Mouse (Mus musculus) embryonic facial prominence, embryonic 15.5 days (tissue): ENCODE results near the gene Npas4. TPM values are rescaled to one million over a fixed set of nuclear protein-coding genes. Genes with fewer than 3 reads are reported as not detected.
"Not testable (repeated sequence)": the region's sequence is repeated elsewhere in the genome, so short reads cannot be mapped to it uniquely, and the experiment has no call there.

Source experiments
- ATAC-seq: fragments of 200-750 bp; cut with Nextera tagmentation; 2 replicates; pipeline ENCODE4 v1.8.0; 2017; ENCODE audit warnings: low read depth, moderate TSS enrichment; ENCODE audit not compliant: insufficient number of reproducible peaks, low FRiP score, low TSS enrichment
- H3K27ac ChIP-seq: fragments of 300-500 bp; sonication (generic); replicated peaks from 2 replicates; pipeline ENCODE4 v1.5.1; 2015; ENCODE audit warnings: mild to moderate bottlenecking, inconsistent platforms
- H3K27me3 ChIP-seq: fragments of 300-500 bp; sonication (generic); 2 replicates; pipeline ENCODE4 v1.6.1; 2015; ENCODE audit warnings: inconsistent platforms
- H3K36me3 ChIP-seq: fragments of 300-500 bp; sonication (generic); 2 replicates; pipeline ENCODE4 v1.6.1; 2015; ENCODE audit warnings: mild to moderate bottlenecking, inconsistent platforms
- H3K4me1 ChIP-seq: fragments of 300-500 bp; sonication (generic); 2 replicates; pipeline ENCODE4 v1.6.1; 2015; ENCODE audit warnings: inconsistent platforms
- H3K4me2 ChIP-seq: fragments of 300-500 bp; sonication (generic); replicated peaks from 2 replicates; pipeline ENCODE4 v1.6.1; 2015; ENCODE audit warnings: mild to moderate bottlenecking, inconsistent platforms
- H3K4me3 ChIP-seq: fragments of 300-500 bp; sonication (generic); replicated peaks from 2 replicates; pipeline ENCODE4 v1.5.1; 2015; ENCODE audit warnings: mild to moderate bottlenecking, inconsistent platforms
- H3K9ac ChIP-seq: fragments of 300-500 bp; sonication (generic); 2 replicates; pipeline ENCODE4 v1.6.1; 2015; ENCODE audit warnings: inconsistent platforms
- H3K9me3 ChIP-seq: fragments of 300-500 bp; sonication (generic); replicated peaks from 2 replicates; pipeline ENCODE4 v1.6.1; 2016; ENCODE audit warnings: inconsistent platforms
- WGBS: fragments of 180-500 bp; shearing (Covaris S2); methylation state at CpG from one replicate; pipeline ENCODE4 v1.1.7; 2015; 5-methylcytosine and 5-hydroxymethylcytosine counted together
- polyA plus RNA-seq: library from polyadenylated mRNA; unstranded; fragments of >200 nt; fragmentation: Nextera tagmentation; extraction: Ambion mirVana; gene quantifications from 2 replicates; pipeline ENCODE4 v1.2.1, GENCODE M21; 2015

The Npas4 gene
- polyA plus RNA-seq, 1 experiment from 2014 or later: not detected

DNA sequence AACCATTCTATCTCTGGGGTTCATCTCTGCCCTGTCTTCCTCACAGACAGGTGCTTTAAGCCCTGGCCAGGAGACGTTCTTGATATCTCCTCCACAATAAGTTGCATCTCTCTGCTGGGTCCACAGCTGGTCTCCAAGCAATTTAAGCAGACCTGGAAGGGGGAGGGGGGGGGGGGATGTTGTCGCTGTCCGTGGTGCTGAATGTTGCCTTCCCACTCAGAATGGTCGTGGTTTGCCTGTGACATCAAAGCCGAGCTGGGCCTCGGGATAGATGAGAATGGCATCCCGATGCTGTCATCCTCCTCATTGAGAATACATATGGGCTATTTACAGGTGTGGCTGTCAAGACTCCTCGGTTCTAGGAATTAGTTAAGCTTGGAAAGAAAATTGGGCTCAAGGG lies 2.3 kb upstream of the Npas4 start:
- Histone ChIP-seq H3K36me3 (no peaks in the 10 kb centered on the region), H3K27me3 (peaks cover 53% of the 10 kb centered on the region), H3K27ac (no peak overlapping the region), H3K4me1 (peaks cover 5% of the 10 kb centered on the region), H3K9ac (no peak overlapping the region), H3K4me3 (no peak overlapping the region), H3K9me3 (no peaks in the 10 kb centered on the region), H3K4me2 (no peak overlapping the region)
- no peak for ATAC-seq
- 11% methylated on average over 8 of the region's 8 CpGs for WGBS

- no peak overlapping the region for H3K9ac ChIP-seq
- no peak overlapping the region for H3K4me3 ChIP-seq
- 0 out of 2 replicates have a peak overlapping the region, but pooled peaks have one; percentile 10 for H3K4me2 ChIP-seq
- H3K9me3 ChIP-seq: no peaks in the 10 kb centered on the region
- 1% methylated on average over 20 of the region's 22 CpGs for WGBS
- ATAC-seq: no peak
- peaks cover 5% of the 10 kb centered on the region for H3K4me1 ChIP-seq
- peaks cover 60% of the 10 kb centered on the region for H3K27me3 ChIP-seq
- H3K36me3 ChIP-seq: no peaks in the 10 kb centered on the region
- no peak overlapping the region for H3K27ac ChIP-seq
Measured at GRCm38 (mm10) chr19:4990716-4991115, 600 bp upstream of the Npas4 start.

DNA sequence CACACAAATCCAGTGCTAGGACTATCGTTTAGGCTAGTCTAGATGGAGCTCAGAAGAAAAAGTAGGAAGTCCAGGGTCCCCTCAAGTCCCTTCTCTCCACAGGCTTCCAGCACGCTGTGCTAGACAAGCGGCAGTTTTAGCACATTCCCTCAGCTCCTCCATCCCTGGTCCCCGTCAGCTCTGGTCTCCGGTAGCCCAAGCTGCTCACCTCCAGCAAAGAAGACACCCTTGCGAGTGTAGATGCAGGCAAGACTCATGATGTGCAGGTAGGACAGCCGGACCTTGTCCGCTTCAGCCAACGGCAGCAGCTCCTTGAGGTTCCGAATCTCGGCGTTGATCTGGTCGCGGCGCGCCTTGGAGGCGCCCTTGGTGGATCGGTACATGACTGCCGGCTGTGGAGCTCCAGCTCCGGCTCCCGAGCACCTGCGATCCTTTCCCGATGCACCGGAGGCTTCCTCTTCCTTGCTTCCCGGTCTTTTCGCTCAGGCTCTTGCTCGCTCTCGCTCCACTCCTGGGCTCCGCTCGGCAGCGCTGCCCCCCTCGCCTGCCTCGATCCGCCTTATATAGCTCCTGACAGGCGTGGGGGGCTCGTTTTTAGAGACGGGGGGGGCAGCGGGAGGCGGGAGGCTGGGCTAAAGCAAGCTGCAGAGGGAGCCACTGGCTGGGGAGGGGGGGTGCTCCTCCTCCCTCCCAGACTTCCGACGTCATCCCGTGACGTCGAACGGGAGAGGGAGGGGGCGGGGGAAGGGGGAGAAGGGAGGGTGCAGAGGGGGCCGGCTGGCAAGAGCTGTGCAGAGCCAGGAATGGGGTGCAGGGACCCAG lies 471 bp downstream of the Npas4 start:
- Histone ChIP-seq H3K36me3 (no peaks in the 10 kb centered on the region), H3K9me3 (no peaks in the 10 kb centered on the region), H3K4me1 (peaks cover 5% of the 10 kb centered on the region), H3K27me3 (peaks cover 67% of the 10 kb centered on the region), H3K9ac (no peak overlapping the region), H3K27ac (no peak overlapping the region), H3K4me3 (no peak overlapping the region), H3K4me2 (no peak overlapping the region)
- no peak for ATAC-seq
- 18% methylated on average over 45 of the region's 47 CpGs for WGBS

GRCm38 (mm10) chr19:4989013-4989412 lies 1.1 kb downstream of the Npas4 start:
- Histone ChIP-seq H3K9me3 (no peaks in the 10 kb centered on the region), H3K27ac (no peak overlapping the region), H3K27me3 (peaks cover 68% of the 10 kb centered on the region), H3K4me2 (no peak overlapping the region), H3K4me3 (no peak overlapping the region), H3K9ac (no peak overlapping the region), H3K36me3 (no peaks in the 10 kb centered on the region), H3K4me1 (peaks cover 5% of the 10 kb centered on the region)
- WGBS: 3% methylated on average over 13 of the region's 13 CpGs
- no peak for ATAC-seq

GRCm38 (mm10) chr19:4981767-4982166 lies 8.3 kb downstream of the Npas4 start:
- peaks cover 43% of the 10 kb centered on the region for H3K27me3 ChIP-seq
- no peak overlapping the region for H3K9ac ChIP-seq
- H3K4me2 ChIP-seq: no peak overlapping the region
- no peaks in the 10 kb centered on the region for H3K9me3 ChIP-seq
- no peak for ATAC-seq
- no peak overlapping the region for H3K27ac ChIP-seq
- no peaks in the 10 kb centered on the region for H3K36me3 ChIP-seq
- H3K4me3 ChIP-seq: no peak overlapping the region
- no peaks in the 10 kb centered on the region for H3K4me1 ChIP-seq

- Histone ChIP-seq H3K9ac (no peak overlapping the region), H3K9me3 (no peaks in the 10 kb centered on the region), H3K36me3 (peaks cover 28% of the 10 kb centered on the region), H3K4me2 (no peak overlapping the region), H3K27me3 (no peaks in the 10 kb centered on the region), H3K4me3 (no peak overlapping the region), H3K27ac (no peak overlapping the region), H3K4me1 (no peaks in the 10 kb centered on the region; the same call in 1 of the 2 replicates)
- WGBS: 85% methylated on average over 2 of the region's 2 CpGs
- no peak for ATAC-seq
Measured at GRCm38 (mm10) chr19:4968236-4968635, 21.9 kb downstream of the Npas4 start.

DNA sequence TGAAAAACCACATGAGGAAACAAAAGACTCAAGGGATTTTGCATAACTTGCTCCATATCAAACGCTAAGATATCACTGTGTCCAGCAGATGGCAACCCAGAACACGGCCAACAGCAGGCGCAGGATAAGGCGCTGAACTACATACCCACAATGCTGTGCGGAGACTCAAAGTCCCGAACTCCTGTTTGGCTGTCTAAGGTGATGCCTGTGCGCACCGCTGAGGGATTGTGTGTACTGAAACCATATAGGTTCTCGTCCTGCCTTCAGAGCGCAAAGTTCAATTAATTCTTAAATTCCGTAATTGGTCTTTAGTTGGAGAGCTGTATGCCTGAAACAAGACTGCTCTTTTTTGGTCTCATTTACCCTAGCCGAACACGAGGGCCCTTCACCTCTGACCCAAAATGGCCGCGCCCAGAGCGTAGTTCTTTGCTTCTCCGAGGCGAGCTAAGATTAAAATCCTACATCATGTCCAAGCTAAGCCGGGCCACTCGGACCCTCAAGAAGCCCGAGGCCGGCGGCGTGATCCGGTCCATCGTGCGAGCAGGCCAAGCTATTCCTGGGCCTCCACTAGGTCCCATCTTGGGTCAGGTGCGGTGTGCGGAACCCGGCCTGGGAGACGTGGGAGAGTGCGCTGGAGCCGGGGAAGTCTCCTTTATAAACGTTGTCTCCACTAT lies 28.1 kb downstream of the Npas4 start, which contains the start of gene Mrpl11:
Mrpl11 (plus strand) TSS at position 220 of the 674 bp plus-strand sequence.
- peak within 1 kb of the TSS; percentile 85 for H3K9ac ChIP-seq
- peak within 1 kb of the TSS; percentile 83 for H3K27ac ChIP-seq
- WGBS: under 1% methylated on average over 34 of the region's 34 CpGs
- H3K9me3 ChIP-seq: no peaks in the 10 kb centered on the region
- ATAC-seq: peak; percentile 94
- H3K4me2 ChIP-seq: peak within 1 kb of the TSS; percentile 65
- peaks cover 24% of the 10 kb centered on the region for H3K36me3 ChIP-seq
- H3K4me3 ChIP-seq: peak within 1 kb of the TSS; percentile 94
- H3K27me3 ChIP-seq: no peaks in the 10 kb centered on the region
- H3K4me1 ChIP-seq: peaks cover 8% of the 10 kb centered on the region

- not testable (repeated sequence) for H3K9me3 ChIP-seq, ATAC-seq, H3K9ac ChIP-seq, H3K4me2 ChIP-seq, H3K27me3 ChIP-seq, H3K4me3 ChIP-seq, H3K27ac ChIP-seq, H3K36me3 ChIP-seq, H3K4me1 ChIP-seq
- WGBS: 77% methylated on average over 9 of the region's 9 CpGs
Measured at GRCm38 (mm10) chr19:4948641-4949040, 41.5 kb downstream of the Npas4 start.

DNA sequence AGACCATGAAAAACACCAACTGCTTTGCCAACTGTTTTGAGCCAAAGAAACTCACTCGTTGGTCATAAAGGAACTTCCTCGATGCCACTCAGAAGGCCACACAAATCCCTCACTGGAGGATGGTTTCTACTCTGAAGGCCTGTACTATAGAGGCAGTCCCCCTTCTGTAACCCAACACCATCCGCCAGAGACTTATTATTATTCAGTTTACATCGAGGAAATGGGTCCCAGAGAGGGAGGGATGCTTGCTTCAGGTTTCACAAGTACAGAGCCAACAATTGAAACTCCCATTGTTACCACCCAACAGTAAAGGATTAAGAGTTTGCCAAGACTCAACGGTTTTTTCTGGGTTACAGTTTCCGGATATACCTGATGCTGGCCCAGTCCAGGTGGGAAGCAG lies 44.6 kb downstream of the Npas4 start:
- ATAC-seq: no peak
- H3K36me3 ChIP-seq: no peaks in the 10 kb centered on the region
- 27% methylated on average over 6 of the region's 6 CpGs for WGBS

DNA sequence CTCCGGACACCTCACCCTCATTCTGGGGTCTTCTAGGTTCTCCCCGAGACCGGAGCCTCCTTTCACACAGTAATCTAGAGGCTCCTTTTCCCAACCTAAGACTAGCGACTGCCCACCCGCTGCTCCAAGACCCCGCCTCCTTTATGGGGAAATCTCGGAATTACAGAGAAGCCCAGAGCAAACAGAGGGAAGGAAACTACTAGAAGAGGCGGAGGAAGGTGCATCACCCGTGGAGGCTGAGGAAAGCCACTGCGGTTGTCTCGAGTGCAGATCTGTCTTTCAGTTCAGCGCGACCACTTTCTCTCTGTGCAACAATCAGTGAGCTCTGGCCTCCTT lies 46.9 kb downstream of the Npas4 start:
- Histone ChIP-seq H3K9me3 (no peaks in the 10 kb centered on the region), H3K27me3 (no peaks in the 10 kb centered on the region), H3K4me1 (peaks cover 17% of the 10 kb centered on the region), H3K27ac (peak overlapping the region; percentile 44; the same call in 1 of the 2 replicates), H3K4me2 (peak overlapping the region; percentile 78), H3K36me3 (no peaks in the 10 kb centered on the region), H3K9ac (peak overlapping the region; percentile 23), H3K4me3 (peak overlapping the region; percentile 72)
- ATAC-seq: peak; percentile 22; the same call in 1 of the 2 replicates
- WGBS: 6% methylated on average over 13 of the region's 13 CpGs

More for the DNA sequence above, 44.6 kb downstream of the Npas4 start:
- no peaks in the 10 kb centered on the region for H3K27me3 ChIP-seq
- H3K27ac ChIP-seq: no peak overlapping the region; the same call in 1 of the 2 replicates
- no peak overlapping the region for H3K9ac ChIP-seq
- no peak overlapping the region for H3K4me2 ChIP-seq
- H3K4me1 ChIP-seq: peaks cover 15% of the 10 kb centered on the region
- H3K4me3 ChIP-seq: no peak overlapping the region
- no peaks in the 10 kb centered on the region for H3K9me3 ChIP-seq

DNA sequence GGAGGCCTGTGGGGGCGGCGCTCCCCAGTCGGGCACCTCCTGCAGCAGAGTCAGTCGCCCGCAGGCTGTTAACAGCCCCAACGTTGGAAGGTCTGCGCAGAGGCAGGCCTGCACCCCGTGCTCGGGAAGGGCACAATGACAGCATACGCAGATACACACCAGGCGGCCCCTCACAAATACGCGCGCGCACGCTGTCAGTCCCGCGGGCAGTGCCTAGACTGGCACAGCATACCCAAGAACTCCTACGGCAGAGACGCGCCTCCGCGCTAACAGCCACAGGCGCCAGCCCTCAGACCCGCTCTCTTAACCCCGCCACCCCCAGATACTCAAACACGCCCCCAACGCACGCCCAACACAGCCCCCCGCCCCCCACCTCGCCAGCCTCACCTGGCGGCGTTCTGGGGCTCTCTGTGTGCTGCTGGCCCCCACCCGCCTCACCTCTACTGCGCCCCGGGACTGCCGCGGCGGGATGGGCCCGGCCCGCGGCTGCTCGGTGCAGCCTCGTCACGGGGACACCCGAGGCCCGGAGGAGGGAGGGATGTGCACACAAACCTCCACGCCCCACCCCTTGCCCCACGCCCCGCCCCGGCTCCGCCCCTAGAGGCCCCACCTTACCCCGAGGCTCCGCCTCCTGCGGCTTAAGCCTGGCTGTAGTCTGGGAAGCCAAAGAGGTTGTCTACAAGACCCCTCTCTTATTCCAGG lies 47.4 kb downstream of the Npas4 start, which contains the start of gene Peli3:
Peli3 (minus strand) TSS at position 577 of the 702 bp plus-strand sequence.
- H3K27me3 ChIP-seq: no peaks in the 10 kb centered on the region
- peak within 1 kb of the TSS; percentile 72 for H3K4me3 ChIP-seq
- WGBS: under 1% methylated on average over 50 of the region's 55 CpGs
- peak within 1 kb of the TSS; percentile 45 for H3K9ac ChIP-seq
- H3K36me3 ChIP-seq: no peaks in the 10 kb centered on the region
- ATAC-seq: peak; percentile 93
- H3K9me3 ChIP-seq: no peaks in the 10 kb centered on the region
- H3K27ac ChIP-seq: peak within 1 kb of the TSS; percentile 66
- peak within 1 kb of the TSS; percentile 78 for H3K4me2 ChIP-seq
- peaks cover 22% of the 10 kb centered on the region for H3K4me1 ChIP-seq
